Mouse (Mus musculus): ENCODE results near the gene Glb1l.

- TF ChIP-seq MYOD1 (IDR thresholded peaks at IDR 0.05; ENCODE audit: control insufficient read depth in 1 of 3, insufficient read length in 2 of 3, low read depth in 2 of 3) (no peak), MYOG (IDR thresholded peaks at IDR 0.05; ENCODE audit: control insufficient read depth in 1 of 3, insufficient read depth in 1 of 3, insufficient read length in 2 of 3, low read depth in 2 of 3) (no peak), POLR2A (IDR thresholded peaks at IDR 0.05; ENCODE audit: insufficient read length, low read depth) (no peak), USF1 (IDR thresholded peaks at IDR 0.05; ENCODE audit: low read depth) (no peak), POLR2AphosphoS2 (IDR thresholded peaks at IDR 0.05; ENCODE audit: insufficient read length, low read depth) (no peak), MAX (IDR thresholded peaks at IDR 0.05; ENCODE audit: low read depth) (no peak), REST (IDR thresholded peaks at IDR 0.05; ENCODE audit: insufficient read depth, insufficient read length) (no peak)
Measured at GRCm38 (mm10) chr1:75226138-75226537, 15.5 kb upstream of the Glb1l start.
